Mouse (Mus musculus): ENCODE results near the gene Grk3.

- TF ChIP-seq EP300 (IDR thresholded peaks at IDR 0.05; ENCODE audit: low read depth), result no peak
- no peak for TF ChIP-seq CTCF (IDR thresholded peaks at IDR 0.05; ENCODE audit: low read depth)
Observed at GRCm38 (mm10) chr5:112991245-112991644, 24.3 kb downstream of the Grk3 start.

All from liver, embryonic 14.5 days (tissue).